Mouse (Mus musculus): Measurements from ENCODE around the gene Ppp1r3e. TPM values are rescaled to one million over a fixed set of nuclear protein-coding genes. Genes with fewer than 3 reads are reported as not detected.

Ppp1r3e gene
- polyA plus RNA-seq (2015; fragmentation: Nextera tagmentation; extraction: Ambion mirVana): 1.1 and 1.7 TPM in 2 replicates

DNA sequence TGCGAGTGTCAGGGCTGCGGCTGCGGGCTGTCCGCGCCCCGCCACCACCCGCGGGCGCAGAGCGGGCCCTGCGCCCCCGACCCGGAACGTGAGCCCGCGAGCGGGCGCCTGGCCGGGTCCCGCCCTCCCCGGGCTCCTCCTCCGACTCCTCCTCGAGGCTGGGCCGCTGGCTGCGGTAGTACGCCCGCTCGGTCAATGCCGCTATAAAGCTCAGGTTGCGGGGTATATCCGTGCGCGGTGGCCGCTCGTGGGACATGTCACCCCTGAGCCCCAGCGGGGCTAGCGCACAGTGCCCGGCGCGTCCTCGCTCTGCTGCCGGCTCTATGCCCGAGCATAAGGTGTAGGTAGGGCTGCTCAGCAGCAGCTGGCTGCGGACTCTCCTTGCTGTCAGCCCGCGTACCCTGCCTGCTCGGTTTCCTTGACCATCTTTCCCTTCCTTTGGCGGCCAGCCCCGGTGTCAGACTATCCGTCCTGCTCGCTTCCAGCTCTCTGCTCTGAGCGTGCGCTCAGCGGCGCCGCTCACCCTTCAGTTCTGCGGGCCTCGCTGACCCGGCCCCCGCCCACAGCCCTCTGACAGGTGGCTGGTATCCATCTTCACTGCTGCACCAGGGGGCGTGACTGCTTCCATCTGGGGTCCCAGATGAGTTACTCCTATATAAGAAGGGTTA is at the start of gene Ppp1r3e:
TSS of gene Ppp1r3e (minus strand) at position 503 of the 668 bp plus-strand sequence.
- Histone ChIP-seq H3K27ac (replicated peaks) (peak within 1 kb of the TSS; percentile 83), H3K9me3 (no peaks in the 10 kb centered on the region), H3K4me2 (peak within 1 kb of the TSS; percentile 99), H3K27me3 (replicated peaks) (peaks cover 8% of the 10 kb centered on the region; the same call in 1 of the 2 replicates), H3K4me3 (peak within 1 kb of the TSS; percentile 66), H3K9ac (peak within 1 kb of the TSS; percentile 83), H3K4me1 (peaks cover 17% of the 10 kb centered on the region), H3K36me3 (no peaks in the 10 kb centered on the region)
- ATAC-seq (ENCODE audit: extremely low read depth, insufficient number of reproducible peaks, low FRiP score, low TSS enrichment): peak; percentile 59; the same call in 1 of the 2 replicates
- WGBS: under 1% methylated on average over 55 of the region's 61 CpGs

DNA sequence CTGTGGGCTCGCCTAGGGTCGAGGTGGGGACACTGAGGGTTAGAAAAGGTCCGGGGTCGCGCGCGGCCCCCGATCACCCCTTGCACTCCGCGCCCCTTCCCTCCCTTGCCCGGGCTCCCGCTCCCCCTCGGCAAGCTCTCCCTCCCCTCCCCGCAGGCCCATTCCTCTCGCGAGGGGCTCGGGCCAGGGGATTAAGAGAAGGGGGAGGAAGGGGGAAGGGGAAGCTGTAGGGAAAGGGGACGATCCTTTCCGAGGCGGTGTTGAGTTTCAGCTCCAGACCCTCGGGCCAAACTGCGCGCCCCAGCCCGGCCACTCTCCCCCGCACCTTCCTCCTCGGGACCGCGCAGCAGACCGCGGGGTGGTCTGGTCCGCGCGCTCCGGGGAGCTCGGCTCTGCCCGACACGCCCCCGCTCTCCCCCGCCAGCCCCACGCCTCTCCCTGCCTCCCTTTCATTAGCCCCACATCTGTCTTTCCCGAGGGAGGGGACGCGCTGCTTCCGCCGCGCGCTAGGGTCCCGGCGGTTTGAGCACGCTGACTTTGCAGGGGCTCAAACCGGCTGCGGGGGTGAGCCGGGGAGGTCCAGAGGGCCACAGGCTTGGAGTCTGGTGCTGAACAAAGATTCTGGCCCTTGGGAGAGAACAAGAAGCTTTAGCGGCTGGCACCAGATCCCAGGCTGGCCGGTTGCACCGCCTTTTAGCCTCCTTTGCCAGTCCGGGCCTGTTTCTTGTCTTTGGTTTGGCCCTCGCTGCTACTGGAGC is 49.2 kb upstream of the Ppp1r3e start:
- peaks cover 9% of the 10 kb centered on the region for H3K36me3 ChIP-seq
- H3K4me3 ChIP-seq: peak overlapping the region; percentile 66
- peak overlapping the region; percentile 96 for H3K4me2 ChIP-seq
- H3K9ac ChIP-seq: peak overlapping the region; percentile 91
- ATAC-seq (ENCODE audit: extremely low read depth, insufficient number of reproducible peaks, low FRiP score, low TSS enrichment): peak; percentile 52; the same call in 1 of the 2 replicates
- WGBS: under 1% methylated on average over 46 of the region's 58 CpGs
- peak overlapping the region; percentile 93 for H3K27ac ChIP-seq (replicated peaks)
- H3K4me1 ChIP-seq: peaks cover 48% of the 10 kb centered on the region
- no peaks in the 10 kb centered on the region; the same call in 1 of the 2 replicates for H3K9me3 ChIP-seq
- H3K27me3 ChIP-seq (replicated peaks): peaks cover 42% of the 10 kb centered on the region

DNA sequence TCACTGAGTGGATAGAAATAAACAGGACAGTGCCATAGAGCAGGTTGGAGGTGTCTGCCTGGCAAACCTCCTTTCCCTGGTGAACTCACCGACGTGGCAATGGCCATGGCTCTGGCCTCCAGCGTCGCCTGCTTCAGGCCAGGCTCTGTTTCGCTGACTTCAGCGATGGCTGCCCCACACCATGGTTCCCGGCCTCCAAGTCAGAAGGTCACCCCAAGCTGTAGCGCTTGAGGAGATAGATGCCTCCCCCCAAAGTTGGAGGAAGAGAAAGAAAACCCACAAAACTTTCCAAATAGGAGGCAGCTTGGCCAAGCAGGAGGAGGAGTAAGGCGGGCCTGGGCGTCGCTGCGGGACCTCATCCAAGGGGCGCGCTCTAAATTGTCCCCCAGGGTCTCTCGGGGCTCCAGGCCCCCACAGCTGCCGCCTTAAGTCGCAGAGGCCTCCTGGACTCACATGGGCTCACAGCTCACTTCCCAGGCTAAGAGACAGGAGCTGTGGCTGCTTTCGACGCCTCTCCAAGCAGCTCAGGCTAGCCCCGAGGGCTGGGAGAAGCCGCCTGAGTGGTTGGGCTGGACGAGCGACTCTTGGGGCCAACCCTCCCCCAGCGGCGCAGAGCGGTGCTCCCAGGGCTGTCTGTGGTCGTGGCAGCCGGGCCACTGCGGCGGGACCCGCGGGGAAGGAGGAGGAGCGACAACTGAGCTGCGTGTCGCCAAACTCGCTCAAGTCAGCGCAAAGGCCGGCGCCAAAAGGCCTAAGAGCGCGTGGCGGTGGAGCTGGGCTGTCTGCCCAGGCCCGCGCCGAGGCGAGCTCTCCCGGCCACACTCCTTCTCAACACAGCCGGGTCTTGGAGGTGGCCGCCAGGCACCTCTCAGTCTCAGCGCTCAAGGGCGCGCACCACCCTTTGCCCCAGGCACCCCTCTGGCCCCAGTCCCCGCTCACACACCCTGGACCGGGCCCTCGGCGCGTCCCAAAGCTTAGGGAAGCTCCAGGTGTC is 48.3 kb upstream of the Ppp1r3e start, which contains the start of gene Efs:
TSS of gene Efs (minus strand) at position 778 of the 994 bp plus-strand sequence.
- peaks cover 48% of the 10 kb centered on the region for H3K4me1 ChIP-seq
- 4% methylated on average over 57 of the region's 57 CpGs for WGBS
- peak within 1 kb of the TSS; percentile 66 for H3K4me3 ChIP-seq
- H3K27me3 ChIP-seq (replicated peaks): peaks cover 42% of the 10 kb centered on the region
- peak within 1 kb of the TSS; percentile 91 for H3K9ac ChIP-seq
- peak within 1 kb of the TSS; percentile 93 for H3K27ac ChIP-seq (replicated peaks)
- H3K4me2 ChIP-seq: peak within 1 kb of the TSS; percentile 96
- H3K36me3 ChIP-seq: peaks cover 19% of the 10 kb centered on the region
- no peaks in the 10 kb centered on the region; the same call in 1 of the 2 replicates for H3K9me3 ChIP-seq
- ATAC-seq (ENCODE audit: extremely low read depth, insufficient number of reproducible peaks, low FRiP score, low TSS enrichment): peak; percentile 39

DNA sequence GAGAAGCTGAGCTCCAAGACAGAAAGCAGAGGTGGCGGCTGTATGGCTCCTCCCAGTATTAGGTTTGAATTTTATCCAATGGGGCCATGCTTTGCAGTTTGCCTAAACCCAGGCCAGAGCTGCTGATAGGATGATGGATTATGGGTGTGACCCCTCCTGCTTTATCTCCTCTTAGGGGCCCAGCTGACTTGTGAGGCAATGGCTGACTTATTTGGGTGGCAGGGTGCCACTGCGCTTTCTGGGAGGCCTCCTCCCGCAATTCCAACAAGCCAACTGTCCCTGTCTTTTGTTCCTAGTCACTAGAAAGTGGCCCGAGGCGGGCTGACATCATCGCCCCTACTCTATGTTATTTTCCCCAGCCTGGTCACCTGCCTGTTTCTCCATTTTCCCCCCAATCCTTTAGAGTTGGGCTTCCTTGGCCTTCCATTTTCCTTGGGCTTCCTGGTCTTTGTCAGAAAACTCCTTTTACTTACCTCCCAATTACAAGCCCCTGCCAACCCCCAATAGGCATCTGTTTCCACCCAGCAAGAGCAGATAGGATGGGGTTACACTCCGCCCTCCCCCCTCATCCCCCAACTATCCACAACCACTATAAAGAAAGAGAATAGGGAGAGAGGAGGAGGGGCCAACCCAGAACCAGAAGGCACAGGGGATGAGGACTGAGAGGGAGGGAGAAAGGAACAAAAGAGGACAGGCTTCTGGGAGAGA is 47.4 kb upstream of the Ppp1r3e start:
- Histone ChIP-seq H3K27ac (replicated peaks) (peak overlapping the region; percentile 93), H3K4me2 (peak overlapping the region; percentile 96), H3K9me3 (no peaks in the 10 kb centered on the region; the same call in 1 of the 2 replicates), H3K4me3 (peak overlapping the region; percentile 66), H3K36me3 (peaks cover 27% of the 10 kb centered on the region), H3K27me3 (replicated peaks) (peaks cover 42% of the 10 kb centered on the region), H3K4me1 (peaks cover 44% of the 10 kb centered on the region), H3K9ac (peak overlapping the region; percentile 91)
- 26% methylated on average over 7 of the region's 7 CpGs for WGBS
- ATAC-seq (ENCODE audit: extremely low read depth, insufficient number of reproducible peaks, low FRiP score, low TSS enrichment): peak; percentile 33; the same call in 1 of the 2 replicates

DNA sequence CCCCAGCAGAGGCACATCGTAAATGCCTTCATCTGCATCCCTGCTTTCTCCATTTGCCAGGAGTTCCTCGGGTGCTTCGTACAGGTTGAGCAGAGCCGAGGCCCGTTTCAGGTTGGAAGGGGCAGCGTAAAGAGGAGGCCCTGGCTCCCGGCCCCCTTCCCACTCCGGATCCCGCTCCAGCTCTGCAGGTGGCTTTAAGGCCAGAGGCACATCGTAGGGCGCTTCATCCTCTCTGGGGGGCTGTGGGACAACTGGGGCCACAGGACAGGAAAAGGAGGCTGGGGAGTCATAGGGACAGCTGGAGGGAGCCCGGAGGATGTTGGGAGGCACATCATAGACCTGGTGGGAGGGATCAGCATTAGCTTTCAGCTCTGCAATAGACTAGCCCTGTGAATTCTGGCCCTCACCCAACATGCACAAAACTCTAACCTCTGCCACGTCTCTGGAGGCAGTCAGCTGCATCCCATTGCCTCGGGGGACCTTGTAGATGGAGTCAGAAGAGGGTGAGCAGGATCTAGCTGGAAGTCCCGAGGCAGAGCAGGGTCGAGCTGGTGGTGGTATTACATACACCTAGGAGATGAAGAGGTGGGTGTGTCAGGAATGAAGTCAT is 42.8 kb upstream of the Ppp1r3e start:
- Histone ChIP-seq H3K27me3 (replicated peaks) (peaks cover 3% of the 10 kb centered on the region), H3K9ac (no peak overlapping the region), H3K4me3 (no peak overlapping the region), H3K4me2 (no peak overlapping the region), H3K4me1 (peaks cover 17% of the 10 kb centered on the region), H3K36me3 (peaks cover 67% of the 10 kb centered on the region), H3K27ac (replicated peaks) (no peak overlapping the region), H3K9me3 (no peaks in the 10 kb centered on the region; the same call in 1 of the 2 replicates)
- ATAC-seq (ENCODE audit: extremely low read depth, insufficient number of reproducible peaks, low FRiP score, low TSS enrichment): no peak
- WGBS: 86% methylated on average over 16 of the region's 16 CpGs

DNA sequence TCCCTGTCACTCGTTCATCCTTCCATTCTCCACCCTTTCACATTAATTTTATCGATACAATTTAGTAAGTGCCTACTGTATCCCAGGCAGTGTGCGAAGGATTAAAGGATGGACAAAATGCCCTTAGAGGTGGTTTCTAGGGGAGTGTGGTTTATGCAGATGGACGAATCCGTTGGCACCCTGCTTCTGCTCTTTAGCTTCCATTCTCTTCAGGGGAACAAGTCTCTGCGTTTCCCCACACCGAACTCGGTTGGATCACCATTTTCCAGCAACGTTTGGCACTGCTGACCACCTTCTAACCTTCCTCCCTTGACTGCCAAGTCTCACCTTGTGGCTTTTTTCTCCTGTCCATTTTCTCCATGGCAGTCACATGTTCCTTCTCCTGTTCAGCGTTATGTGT is 36.0 kb upstream of the Ppp1r3e start:
- peaks cover 4% of the 10 kb centered on the region; the same call in 1 of the 2 replicates for H3K27me3 ChIP-seq (replicated peaks)
- peak overlapping the region; percentile 74; the same call in 1 of the 2 replicates for H3K27ac ChIP-seq (replicated peaks)
- peak overlapping the region; percentile 91 for H3K9ac ChIP-seq
- H3K9me3 ChIP-seq: no peaks in the 10 kb centered on the region
- H3K4me3 ChIP-seq: peak overlapping the region; percentile 77
- H3K4me2 ChIP-seq: peak overlapping the region; percentile 94
- ATAC-seq (ENCODE audit: extremely low read depth, insufficient number of reproducible peaks, low FRiP score, low TSS enrichment): no peak
- peaks cover 48% of the 10 kb centered on the region for H3K36me3 ChIP-seq
- 15% methylated on average over 10 of the region's 10 CpGs for WGBS
- peaks cover 29% of the 10 kb centered on the region for H3K4me1 ChIP-seq

DNA sequence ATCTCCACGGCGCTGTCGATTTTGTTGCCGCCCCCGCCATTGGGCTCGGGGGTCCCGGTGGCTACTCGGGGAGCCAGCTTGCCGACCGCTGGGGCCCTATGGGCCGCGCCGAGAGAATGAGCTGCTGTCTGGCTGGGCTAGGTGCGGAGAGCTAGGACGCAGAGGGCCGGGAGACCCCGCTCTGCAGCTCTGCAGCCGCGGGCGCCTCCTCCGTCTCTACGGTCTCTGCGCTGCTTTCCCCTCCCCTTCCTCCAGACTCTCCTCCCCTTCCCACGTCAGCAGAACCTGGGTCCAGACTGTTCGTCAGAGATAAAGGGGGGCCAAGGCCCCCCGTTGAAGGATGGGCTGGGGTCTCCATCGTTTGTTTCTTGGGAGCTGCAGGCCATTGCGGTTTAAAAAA is 35.5 kb upstream of the Ppp1r3e start, which contains the start of gene Slc22a17:
TSS of gene Slc22a17 (minus strand) at position 247 of the 400 bp plus-strand sequence.
- H3K4me2 ChIP-seq: peak within 1 kb of the TSS; percentile 94
- peak; percentile 28; the same call in 1 of the 2 replicates for ATAC-seq (ENCODE audit: extremely low read depth, insufficient number of reproducible peaks, low FRiP score, low TSS enrichment)
- peaks cover 29% of the 10 kb centered on the region for H3K4me1 ChIP-seq
- WGBS: 1% methylated on average over 26 of the region's 28 CpGs
- H3K9me3 ChIP-seq: no peaks in the 10 kb centered on the region
- H3K4me3 ChIP-seq: peak within 1 kb of the TSS; percentile 77
- H3K27me3 ChIP-seq (replicated peaks): peaks cover 4% of the 10 kb centered on the region; the same call in 1 of the 2 replicates
- H3K36me3 ChIP-seq: peaks cover 49% of the 10 kb centered on the region
- H3K9ac ChIP-seq: peak within 1 kb of the TSS; percentile 91
- H3K27ac ChIP-seq (replicated peaks): peak within 1 kb of the TSS; percentile 74

DNA sequence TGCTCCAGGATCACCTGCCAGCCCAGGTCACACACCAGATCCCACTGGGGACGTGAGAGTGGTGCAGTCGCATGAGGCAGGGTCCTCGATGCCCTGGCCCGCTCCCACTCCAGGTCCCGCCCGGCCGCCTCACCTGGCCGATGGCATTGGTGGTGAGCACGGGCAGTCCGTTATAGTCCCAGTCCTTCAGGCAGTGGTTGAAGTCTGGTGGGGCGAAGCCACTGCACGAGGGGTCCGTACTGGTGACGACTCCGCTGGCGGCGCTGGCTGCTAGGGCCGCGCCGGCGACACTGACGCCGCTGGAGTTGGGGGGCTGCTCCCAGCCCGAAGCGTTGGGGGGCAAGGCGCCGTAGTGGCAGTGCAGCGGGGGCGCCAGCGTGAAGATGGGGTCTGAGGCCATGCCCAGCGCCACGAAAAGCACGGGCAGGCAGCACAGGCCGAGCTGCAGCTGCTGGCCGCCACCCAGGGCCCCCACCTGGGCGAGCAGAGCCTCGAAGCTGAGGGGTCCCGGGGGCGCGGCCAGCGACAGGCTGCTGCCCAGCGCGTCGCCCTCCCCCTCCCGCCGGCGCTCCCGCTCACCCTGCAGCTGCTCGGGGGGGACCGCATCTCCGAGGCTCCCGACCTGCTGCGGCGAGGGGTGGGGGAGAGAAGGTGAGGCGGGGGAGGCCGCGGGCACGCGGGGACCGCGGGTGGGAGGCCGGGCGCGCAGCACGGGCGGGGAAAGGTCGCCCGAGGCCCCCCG is 34.9 kb upstream of the Ppp1r3e start:
- peaks cover 4% of the 10 kb centered on the region; the same call in 1 of the 2 replicates for H3K27me3 ChIP-seq (replicated peaks)
- 2% methylated on average over 59 of the region's 69 CpGs for WGBS
- peak overlapping the region; percentile 94 for H3K4me2 ChIP-seq
- peaks cover 50% of the 10 kb centered on the region for H3K36me3 ChIP-seq
- no peaks in the 10 kb centered on the region for H3K9me3 ChIP-seq
- peaks cover 29% of the 10 kb centered on the region for H3K4me1 ChIP-seq
- H3K4me3 ChIP-seq: peak overlapping the region; percentile 77
- peak overlapping the region; percentile 74 for H3K27ac ChIP-seq (replicated peaks)
- peak overlapping the region; percentile 91 for H3K9ac ChIP-seq
- peak; percentile 18; the same call in 1 of the 2 replicates for ATAC-seq (ENCODE audit: extremely low read depth, insufficient number of reproducible peaks, low FRiP score, low TSS enrichment)

DNA sequence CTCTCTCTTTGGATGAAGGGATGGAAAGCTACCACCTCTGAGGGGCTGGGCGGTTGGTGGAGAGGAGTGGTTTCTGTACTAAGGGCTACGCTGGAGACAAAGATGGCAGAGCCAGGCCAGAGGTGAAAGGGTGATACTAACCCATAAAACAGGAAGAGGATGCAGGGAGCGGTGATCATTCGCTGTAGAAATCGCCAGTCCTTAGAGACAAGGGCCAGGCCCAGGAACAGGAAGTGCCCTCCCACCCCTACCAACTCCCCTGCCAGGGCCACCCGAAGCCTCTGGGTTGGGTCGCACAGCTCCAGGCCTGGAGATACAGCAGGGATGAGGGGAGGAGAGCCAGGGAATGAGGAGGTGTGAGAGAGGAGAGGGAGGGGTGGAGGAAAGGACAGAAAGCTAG is 31.3 kb upstream of the Ppp1r3e start:
- H3K9ac ChIP-seq: peak overlapping the region; percentile 42; the same call in 1 of the 2 replicates
- H3K36me3 ChIP-seq: peaks cover 63% of the 10 kb centered on the region
- peaks cover 28% of the 10 kb centered on the region for H3K4me1 ChIP-seq
- no peak overlapping the region for H3K4me3 ChIP-seq
- peaks cover 4% of the 10 kb centered on the region; the same call in 1 of the 2 replicates for H3K27me3 ChIP-seq (replicated peaks)
- H3K27ac ChIP-seq (replicated peaks): no peak overlapping the region
- no peaks in the 10 kb centered on the region for H3K9me3 ChIP-seq
- no peak overlapping the region for H3K4me2 ChIP-seq
- no peak for ATAC-seq (ENCODE audit: extremely low read depth, insufficient number of reproducible peaks, low FRiP score, low TSS enrichment)
- 69% methylated on average over 7 of the region's 7 CpGs for WGBS
